Mouse (Mus musculus): Measurements from ENCODE around the gene Lgals4.
A peak's percentile ranks its signal among the peaks of the same experiment; 100 is the strongest.

The Lgals4 gene

DNA sequence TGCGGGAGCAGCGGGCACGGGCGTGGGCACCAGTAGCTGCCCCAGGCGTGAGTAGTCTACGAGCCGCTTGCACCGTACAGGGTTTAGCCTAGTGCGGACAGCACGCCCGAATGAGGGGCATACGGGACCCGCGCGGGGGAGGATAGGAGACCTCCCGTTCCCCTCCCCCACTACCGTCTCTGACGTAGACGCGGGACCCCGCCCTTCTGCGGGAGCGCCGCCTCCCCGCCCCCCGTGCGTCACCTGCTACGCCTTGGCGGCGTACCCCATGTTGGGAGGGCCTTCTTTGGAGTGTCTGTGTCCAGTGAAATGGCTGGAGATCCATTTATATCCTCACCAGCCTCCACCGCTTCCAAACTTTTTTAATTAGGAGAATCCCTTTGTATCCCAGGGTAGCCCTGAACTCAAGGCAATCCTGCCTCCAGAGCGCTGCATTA lies 24.7 kb upstream of the Lgals4 start:
- peak; percentile 93 to 94 for DNase-seq

GRCm38 (mm10) chr7:28809401-28810089 lies 24.1 kb upstream of the Lgals4 start:
- DNase-seq, result peak in 1 of 2 experiments; percentile 67

GRCm38 (mm10) chr7:28810107-28811066 lies 23.3 kb upstream of the Lgals4 start:
- DNase-seq, result peak; percentile 94 to 97

DNA sequence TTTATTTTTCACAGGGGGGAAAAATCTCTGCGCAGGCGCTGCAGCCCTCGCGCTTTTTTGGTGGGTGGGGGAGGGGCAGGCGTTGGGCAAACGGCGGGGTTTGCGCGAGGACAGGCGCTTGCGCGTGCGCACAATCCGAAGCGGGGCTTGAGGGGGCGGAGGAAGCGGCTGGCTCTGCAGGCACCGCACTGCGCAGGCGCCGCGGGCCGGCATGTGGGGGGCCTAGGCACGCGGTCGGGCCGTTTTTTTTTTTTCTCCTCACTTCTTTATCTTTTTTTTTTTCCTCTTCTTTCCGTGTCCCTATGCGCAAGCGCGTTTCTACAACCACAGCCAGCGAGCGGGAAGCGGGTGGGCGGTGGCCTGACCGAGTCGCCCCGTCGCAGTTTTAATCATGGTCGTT lies 22.4 kb upstream of the Lgals4 start:
- DNase-seq, result peak; percentile 92 to 93

- no peak for DNase-seq
These were observed 21.9 kb upstream of the Lgals4 start for GRCm38 (mm10) chr7:28811640-28812275.

DNA sequence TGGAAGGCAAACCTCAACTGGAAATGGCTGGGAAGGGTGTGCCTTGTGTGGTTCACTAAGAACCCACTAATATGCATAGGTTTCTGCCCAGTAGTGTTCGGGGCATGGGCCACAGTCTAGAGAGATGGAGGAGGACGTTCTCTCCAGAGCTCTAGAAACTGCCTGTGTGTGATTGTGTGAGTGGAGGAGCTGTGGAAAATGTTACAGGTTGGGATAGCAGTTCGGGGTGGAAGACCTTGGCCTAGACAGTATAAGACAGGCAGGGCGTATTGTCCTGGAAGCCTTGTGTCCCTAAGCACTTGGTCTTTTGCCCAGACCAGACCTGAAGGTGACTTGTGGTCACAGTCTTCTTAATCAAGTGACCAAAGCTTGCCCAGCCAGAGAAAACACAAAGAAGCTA lies 21.2 kb upstream of the Lgals4 start:
- no peak for DNase-seq

GRCm38 (mm10) chr7:28812949-28813348 lies 20.7 kb upstream of the Lgals4 start:
- DNase-seq, result no peak

- DNase-seq, result no peak
These were observed 19.2 kb upstream of the Lgals4 start for GRCm38 (mm10) chr7:28814306-28815034.

- no peak for DNase-seq
These were observed 18.4 kb upstream of the Lgals4 start for GRCm38 (mm10) chr7:28815230-28815629.

GRCm38 (mm10) chr7:28816201-28816600 lies 17.5 kb upstream of the Lgals4 start:
- no peak for DNase-seq

DNA sequence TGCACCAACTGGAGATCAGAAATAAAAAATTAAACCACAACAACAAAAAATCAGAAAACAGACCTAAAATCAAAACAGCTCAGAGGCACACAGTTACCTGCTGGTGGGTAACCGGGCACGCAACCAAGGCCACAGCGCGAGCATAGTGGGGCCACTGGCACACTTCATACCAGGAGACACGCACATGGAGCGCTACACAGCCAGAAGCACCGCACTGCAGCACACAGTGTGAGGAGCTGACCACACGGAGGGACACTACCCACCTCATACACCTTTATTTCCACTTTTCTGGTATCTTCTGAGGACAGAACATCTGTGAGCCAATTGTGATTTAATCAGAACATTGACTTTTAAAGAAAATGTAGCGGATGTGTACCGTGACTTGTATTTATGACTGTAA lies 16.7 kb upstream of the Lgals4 start:
- no peak for DNase-seq

GRCm38 (mm10) chr7:28817524-28817923 lies 16.1 kb upstream of the Lgals4 start:
- no peak for DNase-seq

GRCm38 (mm10) chr7:28817957-28818356 lies 15.7 kb upstream of the Lgals4 start:
- no peak for DNase-seq

DNA sequence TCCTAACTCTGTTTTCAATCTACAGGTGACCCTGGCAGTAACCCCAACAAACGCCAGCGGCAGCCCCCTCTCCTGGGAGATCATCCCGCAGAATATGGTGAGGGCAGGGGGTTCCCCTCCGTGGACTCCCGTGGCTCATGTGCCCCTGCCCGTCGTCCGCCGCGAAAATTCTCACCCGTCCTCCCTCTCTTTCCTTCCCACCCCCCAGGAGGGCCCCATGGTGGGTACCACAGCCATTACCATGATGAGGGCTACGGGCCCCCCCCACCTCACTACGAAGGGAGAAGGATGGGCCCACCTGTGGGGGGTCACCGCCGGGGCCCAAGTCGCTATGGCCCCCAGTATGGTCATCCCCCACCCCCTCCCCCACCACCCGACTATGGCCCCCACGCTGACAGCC lies 15.2 kb upstream of the Lgals4 start:
- DNase-seq, result no peak

DNA sequence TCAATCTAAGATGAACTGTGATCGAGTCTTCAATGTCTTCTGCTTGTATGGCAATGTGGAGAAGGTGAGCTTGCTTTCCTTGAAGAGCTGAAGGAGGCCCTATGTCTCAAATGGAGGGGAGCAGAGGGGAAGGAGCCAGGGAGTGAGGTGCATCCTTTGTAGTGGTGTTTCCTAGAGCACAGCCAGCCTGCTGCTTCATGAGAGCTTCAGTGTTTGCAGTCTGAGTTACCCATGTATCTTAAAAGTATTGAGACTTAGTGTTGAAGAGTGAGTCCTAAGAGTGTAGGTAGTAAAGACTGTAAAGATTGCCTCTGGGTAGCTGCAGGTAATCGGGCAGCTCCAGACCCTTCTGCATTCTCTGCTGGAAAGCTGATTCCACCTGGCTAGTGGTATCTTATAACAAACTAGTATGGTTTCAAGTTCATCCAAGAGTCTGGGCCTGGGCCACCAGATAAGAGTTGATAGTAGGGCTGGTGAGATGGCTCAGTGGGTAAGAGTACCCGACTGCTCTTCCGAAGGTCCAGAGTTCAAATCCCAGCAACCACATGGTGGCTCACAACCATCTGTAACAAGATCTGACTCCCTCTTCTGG lies 14.7 kb upstream of the Lgals4 start:
- DNase-seq, result no peak

GRCm38 (mm10) chr7:28819571-28819970 lies 14.1 kb upstream of the Lgals4 start:
- no peak for DNase-seq

DNA sequence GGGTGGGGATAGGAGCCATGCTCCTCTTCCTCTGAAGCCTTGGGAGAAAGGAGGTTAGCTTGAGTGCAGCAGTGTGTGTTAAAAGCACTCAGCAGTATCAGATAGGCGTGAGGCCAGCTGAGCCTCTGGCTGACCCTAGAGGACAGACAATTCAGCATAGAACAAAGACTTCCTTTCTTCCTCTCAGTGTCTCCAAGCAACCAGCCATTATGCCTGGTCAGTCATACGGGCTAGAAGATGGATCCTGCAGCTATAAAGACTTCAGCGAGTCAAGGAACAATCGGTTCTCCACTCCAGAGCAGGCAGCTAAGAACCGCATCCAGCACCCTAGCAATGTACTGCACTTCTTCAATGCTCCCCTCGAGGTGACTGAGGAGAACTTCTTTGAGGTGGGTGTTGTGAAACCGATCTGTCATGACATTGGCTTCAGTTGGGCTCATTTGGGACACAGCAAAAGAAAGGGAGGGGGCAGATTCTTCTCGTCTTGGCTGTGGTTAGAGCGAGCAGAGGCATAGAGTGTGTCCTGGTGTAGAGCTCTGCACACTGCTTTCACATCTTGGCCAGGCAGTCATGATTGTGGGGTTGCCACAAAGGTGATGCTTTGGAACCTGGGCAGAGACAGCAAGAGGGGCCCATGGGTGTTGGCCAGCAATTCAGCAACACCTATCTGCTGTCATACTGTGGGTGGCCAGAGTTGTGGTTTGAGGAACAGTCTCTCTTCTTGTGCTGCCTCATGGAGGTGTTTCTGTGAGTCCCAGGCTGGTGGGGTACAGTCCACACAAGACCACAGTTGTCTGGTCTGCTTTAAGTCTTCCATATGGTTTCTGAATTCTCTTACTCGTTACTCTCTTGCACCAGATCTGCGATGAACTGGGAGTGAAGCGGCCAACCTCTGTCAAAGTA lies 13.0 kb upstream of the Lgals4 start:
- no peak for DNase-seq

GRCm38 (mm10) chr7:28821261-28821831 lies 12.3 kb upstream of the Lgals4 start:
- DNase-seq, result no peak

DNA sequence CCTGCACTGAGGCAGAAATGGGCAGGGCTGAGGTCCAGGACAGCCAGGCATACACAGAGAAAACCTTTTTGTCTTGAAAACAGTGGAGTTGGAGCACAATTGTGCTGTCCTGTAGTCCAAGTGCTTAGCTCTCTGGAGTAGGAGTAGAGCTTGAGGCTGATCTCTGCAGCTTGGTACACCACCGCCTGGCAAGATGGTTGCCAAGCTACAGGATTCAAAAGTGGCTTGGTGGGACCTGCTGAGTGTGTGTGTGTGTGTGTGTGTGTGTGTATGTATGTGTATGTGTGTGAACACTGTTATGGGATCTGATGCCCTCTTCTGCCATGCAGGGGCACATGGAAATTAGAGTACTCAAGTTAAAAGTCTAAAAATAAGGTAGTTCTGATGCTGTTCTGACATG lies 11.1 kb upstream of the Lgals4 start:
- no peak for DNase-seq

DNA sequence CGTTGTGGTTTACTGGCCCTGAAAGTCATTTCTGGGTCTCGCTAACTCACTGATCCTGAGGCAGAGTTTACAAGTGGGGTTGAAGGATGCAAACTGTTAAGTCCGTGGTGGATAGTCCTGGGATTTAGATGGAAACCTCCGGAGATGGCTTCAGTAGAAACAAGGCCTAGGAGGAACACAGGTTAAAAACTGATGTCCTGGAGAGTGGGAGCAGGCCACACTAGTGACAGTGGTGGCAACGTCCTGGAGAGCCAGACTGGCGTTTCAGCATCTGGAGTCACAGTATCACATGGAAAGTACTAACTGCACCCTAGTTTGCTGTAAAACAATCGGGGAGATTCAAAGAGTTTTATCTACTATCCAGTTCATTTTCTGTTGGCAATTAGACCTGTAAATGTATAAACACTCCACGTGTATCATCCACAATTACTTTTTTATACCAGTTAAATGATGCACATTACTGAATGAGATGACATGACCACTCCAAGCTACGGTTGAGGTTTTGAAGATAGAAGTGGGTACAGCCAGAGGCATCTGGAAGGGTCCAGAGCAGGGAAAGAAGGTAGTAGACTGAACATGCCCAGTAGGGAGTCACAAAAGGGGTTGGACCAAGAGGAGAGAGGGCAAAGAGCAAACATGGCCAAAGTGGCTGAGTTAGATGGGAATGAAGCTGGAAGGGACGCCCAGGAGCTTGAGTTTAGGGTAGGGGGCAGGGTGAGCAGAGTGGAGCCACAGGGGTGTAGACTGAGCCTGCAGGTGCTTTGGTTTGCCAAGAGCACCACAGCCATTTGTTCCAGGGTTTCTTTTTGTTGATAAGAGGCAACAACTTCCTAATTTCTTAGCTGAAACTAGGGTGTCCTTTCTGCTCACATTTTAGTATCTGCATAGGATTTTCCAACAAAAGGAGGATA lies 10.4 kb upstream of the Lgals4 start:
- no peak for DNase-seq

All from thymus, adult 18-20 months (tissue).